Mouse (Mus musculus) testis, postnatal 14 days (tissue): ENCODE measurements around the gene Ccdc33.

Experiments used
- DNase-seq: peaks from one replicate; pipeline ENCODE4 v3.0.0; 2021; ENCODE audit warnings: low spot score

Ccdc33 gene

GRCm38 (mm10) chr9:58118671-58119070 lies at the start of gene Ccdc33:
Gene Ccdc33 (minus strand): TSS chr9:58118823.
- DNase-seq: no peak

DNA sequence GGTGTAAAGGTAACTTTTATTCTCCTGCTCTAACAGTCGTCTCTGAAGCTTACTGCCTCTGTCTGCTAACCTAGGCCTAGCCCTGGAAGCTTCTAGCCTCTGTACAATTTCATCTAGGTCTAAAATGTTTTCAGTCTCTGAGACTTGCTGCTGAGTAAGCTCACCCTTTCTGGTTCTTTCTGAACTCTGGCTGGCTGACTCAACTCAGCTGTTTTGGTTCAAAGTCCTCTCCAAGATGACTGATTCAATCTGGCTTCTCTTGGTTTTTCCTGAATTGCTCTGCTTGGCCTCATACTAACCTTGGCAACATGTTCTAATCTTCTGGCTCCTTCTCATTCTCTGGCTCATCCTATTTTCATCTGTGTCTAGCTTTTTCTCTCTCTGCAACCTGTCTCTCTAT lies 47.2 kb upstream of the Ccdc33 start:
- no peak for DNase-seq

- no peak for DNase-seq
Observed at GRCm38 (mm10) chr9:58163146-58163545, 44.5 kb upstream of the Ccdc33 start.

DNA sequence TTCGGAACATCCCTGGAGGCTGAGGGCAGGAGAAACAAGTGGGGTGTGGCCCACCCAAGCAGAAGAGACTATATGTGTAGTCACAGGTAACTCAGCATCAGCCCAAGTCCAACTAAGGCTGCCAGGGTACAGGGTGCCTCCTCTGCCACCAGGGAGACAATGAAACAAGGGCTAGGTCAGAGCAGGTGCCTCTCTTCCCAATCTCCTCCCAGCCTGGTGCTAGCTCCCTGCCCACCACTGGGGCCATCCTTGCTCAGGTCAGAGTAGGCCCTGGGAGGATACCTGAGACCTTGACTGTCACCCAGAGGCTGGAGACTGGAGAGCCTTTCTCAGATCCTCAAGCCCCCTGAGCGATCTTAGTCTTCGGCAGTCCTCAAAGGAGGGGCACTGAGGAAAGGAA lies 43.5 kb upstream of the Ccdc33 start:
- no peak for DNase-seq

DNA sequence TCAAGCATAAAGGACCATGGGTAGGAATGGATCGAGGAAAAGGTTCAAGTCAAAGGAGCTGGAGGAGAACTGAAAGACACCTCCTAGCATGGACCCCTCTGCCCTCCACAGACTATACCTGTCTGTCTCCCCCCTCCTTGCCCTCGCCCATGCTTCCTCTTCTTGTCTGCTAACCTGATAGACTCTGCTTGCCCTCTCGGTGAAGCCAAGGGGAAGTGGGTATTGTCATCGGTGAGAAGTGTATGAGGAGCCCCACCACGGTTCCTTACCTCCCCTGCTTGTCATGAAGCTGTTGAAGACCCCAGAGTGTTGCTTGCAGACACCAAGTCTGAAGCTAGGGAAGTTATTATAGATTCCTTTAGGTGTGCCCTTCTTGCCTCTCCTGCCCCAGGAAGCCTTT lies 41.7 kb upstream of the Ccdc33 start:
- no peak for DNase-seq

DNA sequence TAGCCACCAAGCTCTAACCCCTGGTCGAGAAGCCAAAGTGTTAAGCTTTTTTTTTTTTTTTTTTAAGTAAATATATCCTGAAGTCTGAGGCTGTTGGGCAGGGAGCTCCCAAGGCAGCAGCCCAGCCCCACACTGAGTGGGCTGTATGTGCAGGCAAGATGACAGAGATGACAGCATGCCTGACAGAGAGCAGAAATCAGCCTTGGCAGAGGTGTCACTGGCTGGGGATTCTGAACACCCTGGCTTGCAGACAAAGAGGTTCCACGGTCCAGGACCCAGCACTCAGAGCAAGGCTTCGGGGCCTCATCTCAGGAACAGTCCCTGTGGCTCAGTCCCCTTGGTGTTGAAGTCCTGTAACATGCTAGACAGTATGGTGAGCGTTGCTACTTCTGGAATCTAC lies 41.2 kb upstream of the Ccdc33 start:
- no peak for DNase-seq

DNA sequence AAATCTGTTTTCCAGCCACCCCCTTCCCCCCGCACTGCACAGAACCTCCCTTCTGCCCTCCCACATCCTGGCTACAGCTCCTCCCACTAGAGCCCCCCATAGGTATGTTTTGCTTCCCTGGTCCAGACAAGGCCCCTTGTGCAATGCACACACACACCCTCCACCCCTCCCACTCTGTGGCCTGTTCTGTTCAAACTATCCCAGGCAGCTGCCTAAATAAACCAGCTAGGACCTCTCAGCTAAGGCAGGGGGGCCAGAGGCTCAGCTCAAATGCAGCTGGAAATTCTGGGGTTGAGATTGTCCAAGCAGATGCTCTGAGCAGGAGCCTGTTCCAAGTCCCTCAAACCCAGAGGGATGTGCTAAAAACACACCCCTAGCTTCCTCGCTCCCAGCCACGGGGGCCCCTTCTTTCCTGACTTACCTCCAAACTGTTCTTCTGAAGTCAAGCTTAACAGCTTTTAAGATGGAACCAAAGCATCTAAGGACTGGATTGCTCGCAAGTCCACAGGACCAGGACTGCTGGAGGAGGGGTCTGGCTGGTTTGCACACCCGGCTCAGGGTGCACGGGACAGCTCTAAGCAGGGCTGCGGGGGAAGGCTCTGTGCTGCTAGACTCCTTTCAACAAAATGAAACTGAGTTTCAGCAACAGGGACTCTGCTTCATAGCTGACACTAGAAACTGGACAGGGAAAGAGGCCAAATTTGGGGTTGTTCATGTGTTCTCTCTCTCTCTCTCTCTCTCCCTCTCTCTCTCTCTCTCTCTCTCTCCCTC lies 40.1 kb upstream of the Ccdc33 start:
- DNase-seq: peak; percentile 46

GRCm38 (mm10) chr9:58157838-58158237 lies 39.2 kb upstream of the Ccdc33 start:
- no peak for DNase-seq

DNA sequence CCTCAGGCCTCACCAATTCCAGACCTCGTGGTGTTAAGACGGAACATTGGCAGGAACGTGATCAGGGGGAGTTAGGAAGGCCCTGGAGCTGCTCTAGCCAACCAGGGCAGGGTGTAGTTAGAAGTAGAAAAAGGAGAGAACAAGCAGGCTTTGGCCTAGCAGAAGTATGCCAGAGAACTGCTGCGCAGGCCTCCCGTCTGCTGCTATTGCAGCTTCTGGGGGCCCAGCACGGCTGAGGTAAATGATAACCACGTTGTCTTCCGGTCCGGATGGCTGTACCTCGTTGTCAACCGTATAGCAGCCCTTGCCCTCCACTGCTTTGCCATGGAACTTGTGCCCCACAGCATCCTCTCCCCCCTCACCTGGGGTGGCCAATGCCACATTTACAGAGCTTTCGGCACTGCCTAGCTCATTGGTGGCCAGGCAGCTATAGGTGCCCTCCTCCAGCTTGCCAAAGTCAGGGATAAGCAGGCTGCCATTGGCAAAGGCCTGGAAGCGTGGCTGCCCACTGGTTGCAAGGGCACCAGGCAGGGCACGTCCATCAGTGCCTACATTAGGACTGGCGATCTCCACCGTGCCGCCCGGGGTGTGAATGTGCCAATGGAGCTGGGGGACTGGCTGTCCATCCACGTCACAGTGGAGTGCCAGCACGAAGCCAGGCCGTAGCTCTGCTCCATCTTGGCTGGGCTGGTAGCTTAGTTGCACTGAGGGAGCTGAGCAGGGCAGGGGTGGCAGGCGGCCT lies 38.4 kb upstream of the Ccdc33 start:
- no peak for DNase-seq

- peak; percentile 55 for DNase-seq
Observed at GRCm38 (mm10) chr9:58155366-58155765, 36.7 kb upstream of the Ccdc33 start.

DNA sequence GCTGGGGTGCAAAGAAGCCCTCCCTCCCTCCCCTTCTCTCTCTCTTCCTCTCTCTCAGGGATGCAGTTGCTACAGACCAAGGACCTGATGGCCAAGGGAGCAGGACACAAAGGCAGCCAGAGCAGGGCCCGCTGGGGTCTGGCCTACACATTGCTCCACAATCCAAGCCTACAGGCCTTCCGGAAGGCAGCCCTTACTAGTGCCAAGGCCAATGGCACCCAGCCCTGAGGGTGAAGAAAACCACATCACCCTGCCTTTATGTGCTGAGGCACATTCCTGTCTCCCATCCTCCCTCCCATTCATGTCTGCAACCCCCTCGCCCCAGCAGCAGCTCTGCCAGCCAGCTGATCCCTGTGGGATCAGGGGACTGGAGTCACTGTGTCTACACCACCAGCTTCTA lies 34.5 kb upstream of the Ccdc33 start:
- no peak for DNase-seq

DNA sequence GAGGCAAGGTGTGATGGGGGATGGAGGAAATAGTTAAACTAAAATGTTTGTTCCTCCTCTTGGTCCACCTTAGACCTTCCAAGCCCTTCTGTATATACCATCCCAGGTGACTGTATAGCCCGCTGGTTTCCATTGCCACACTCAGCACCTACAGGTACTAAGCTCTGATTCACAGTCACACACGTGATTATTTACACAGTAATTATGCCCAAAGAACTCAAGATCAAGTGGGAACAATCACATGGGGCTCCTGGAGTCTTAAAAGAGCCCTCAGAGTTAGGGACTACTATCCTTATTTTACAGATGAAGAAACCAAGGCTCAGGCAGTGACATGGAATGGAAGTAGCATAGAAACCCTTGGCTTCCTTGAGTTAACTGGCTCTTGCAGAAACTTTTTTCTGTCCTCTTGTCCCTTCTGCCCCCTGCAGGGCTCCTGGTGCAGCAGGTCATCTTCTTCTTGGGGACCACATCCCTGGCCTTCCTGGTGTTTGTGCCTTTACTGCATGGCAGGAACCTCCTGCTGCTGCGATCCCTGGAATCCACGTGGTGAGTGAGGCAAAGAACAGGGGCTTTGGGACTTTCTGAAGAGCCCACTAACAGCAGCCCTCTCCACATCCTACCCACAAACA lies 32.2 kb upstream of the Ccdc33 start:
- DNase-seq: no peak

DNA sequence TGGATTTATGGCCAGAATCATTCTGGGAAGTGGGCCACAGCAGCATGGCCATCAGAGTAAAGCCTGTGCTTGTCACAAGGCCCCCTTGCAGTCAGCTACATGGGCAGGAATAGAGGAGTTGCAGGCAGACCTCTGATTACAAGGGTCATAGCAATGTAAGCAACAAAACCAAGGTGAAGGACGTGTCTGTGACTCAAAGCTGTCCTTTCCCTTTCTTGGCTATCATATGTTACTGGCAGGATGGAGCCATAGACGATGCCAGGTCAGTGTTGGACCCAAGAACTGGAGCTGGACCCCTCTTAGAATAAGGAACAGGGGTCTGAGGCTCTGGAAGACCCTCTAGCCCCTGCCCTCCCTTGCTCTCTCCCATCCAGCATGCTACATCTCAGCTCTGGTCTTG lies 30.2 kb upstream of the Ccdc33 start:
- DNase-seq: no peak

DNA sequence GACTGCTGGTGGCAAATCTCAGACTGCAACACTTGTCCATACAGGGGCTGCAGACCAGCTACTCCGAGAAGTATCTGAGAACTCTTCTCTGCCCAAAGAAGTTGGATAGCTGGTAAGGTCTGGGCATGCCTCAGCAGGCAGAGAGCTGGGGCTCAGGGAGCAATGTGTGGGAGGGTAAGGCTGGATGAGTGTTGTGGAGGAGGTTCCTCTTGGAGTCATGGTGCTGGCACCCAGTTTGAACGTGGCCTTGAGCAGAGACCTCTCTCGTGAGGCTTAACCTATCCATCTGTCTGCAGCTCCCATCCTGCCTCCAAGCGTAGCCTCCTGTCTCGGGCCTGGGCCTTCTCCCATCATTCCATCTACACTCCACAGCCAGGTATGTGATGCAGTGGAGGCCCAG lies 26.8 kb upstream of the Ccdc33 start:
- DNase-seq: no peak

GRCm38 (mm10) chr9:58144664-58145063 lies 26.0 kb upstream of the Ccdc33 start:
- no peak for DNase-seq

- DNase-seq: no peak
Observed at GRCm38 (mm10) chr9:58143419-58143818, 24.8 kb upstream of the Ccdc33 start.

DNA sequence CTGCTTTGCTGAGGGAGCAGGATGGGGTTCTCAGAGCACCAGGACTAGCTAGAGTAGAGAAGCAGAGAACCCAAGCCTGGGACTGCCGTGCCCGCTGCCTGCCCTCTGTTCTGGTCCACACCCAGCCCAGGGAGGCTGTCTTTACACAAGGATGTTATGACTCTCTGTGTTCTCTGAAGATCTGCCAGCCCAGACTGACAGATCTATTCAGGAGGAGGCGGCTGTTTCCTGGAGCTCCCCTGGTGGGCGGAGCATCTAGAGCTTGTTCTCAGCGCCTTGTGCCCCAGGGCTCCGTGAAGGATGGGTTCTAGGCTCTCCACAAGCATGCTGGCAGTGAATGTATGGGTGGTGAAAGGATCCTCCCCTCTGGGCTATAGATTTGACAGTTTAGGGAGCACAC lies 21.3 kb upstream of the Ccdc33 start:
- DNase-seq: peak; percentile 25

- no peak for DNase-seq
Observed at GRCm38 (mm10) chr9:58135921-58136321, 17.3 kb upstream of the Ccdc33 start.

GRCm38 (mm10) chr9:58134906-58135305 lies 16.3 kb upstream of the Ccdc33 start:
- peak; percentile 61 for DNase-seq

GRCm38 (mm10) chr9:58133893-58134884 lies 15.6 kb upstream of the Ccdc33 start:
- no peak for DNase-seq

GRCm38 (mm10) chr9:58131735-58132134 lies 13.1 kb upstream of the Ccdc33 start:
- DNase-seq: no peak

DNA sequence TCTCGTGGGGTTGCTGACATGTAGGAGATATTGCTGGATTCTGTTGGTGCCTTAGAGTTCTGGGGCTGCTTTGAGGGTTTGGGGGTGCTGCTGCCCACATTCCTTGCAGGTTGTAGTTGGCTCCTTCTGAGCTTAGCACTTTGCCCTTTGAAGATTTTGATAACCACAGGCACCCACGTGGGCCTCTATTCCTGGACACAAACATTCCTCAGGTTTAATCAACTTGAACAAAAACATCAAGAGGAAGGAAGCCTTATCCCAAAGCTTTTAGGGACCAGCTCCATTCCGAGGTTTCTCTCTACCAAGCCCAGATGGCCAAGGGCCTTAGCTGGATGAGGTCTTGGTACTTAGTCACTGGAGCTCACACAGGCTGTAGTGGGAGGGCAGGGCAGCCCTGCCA lies 12.3 kb upstream of the Ccdc33 start:
- DNase-seq: no peak
